Mouse (Mus musculus): ENCODE measurements around the gene Cul7. TPM values are rescaled to one million over a fixed set of nuclear protein-coding genes. Genes with fewer than 3 reads are reported as not detected.

Gene Cul7
- polyA plus RNA-seq, 1 experiment from 2014 or later = 28.1 TPM

GRCm38 (mm10) chr17:46636831-46637523 is 13.2 kb upstream of the Cul7 start:
- Histone ChIP-seq H3K9ac (replicated peaks; ENCODE audit: low read length) (peak overlapping the region; percentile 22), H3K4me3 (ENCODE audit: low read depth, low read length) (no peak overlapping the region), H3K36me3 (replicated peaks; ENCODE audit: control insufficient read depth, insufficient read depth, low read depth, low read length) (no peaks in the 10 kb centered on the region), H3K4me2 (ENCODE audit: low read depth, low read length) (peak overlapping the region; percentile 10), H3K27ac (replicated peaks; ENCODE audit: low read depth, low read length) (no peak overlapping the region), H3K27me3 (ENCODE audit: control insufficient read depth, insufficient read depth, low read length) (no peaks in the 10 kb centered on the region), H3K4me1 (ENCODE audit: control insufficient read depth, insufficient read depth, low read length) (no peaks in the 10 kb centered on the region), H3K9me3 (replicated peaks; ENCODE audit: control insufficient read depth, low read length) (no peaks in the 10 kb centered on the region)
- 23% methylated on average over 15 of the region's 15 CpGs for WGBS
- DNase-seq (ENCODE audit: low spot score) = peak; percentile 82
- no peak for ATAC-seq (replicated peaks; ENCODE audit: insufficient number of reproducible peaks, low FRiP score, low TSS enrichment, low read depth)

GRCm38 (mm10) chr17:46639929-46640328 is 10.2 kb upstream of the Cul7 start:
- Histone ChIP-seq H3K9ac (replicated peaks; ENCODE audit: low read length) (no peak overlapping the region), H3K9me3 (replicated peaks; ENCODE audit: control insufficient read depth, low read length) (no peaks in the 10 kb centered on the region), H3K4me3 (ENCODE audit: low read depth, low read length) (no peak overlapping the region), H3K4me2 (ENCODE audit: low read depth, low read length) (no peak overlapping the region), H3K4me1 (ENCODE audit: control insufficient read depth, insufficient read depth, low read length) (no peaks in the 10 kb centered on the region; the same call in 1 of the 2 replicates), H3K27ac (replicated peaks; ENCODE audit: low read depth, low read length) (no peak overlapping the region), H3K27me3 (ENCODE audit: control insufficient read depth, insufficient read depth, low read length) (no peaks in the 10 kb centered on the region), H3K36me3 (replicated peaks; ENCODE audit: control insufficient read depth, insufficient read depth, low read depth, low read length) (no peaks in the 10 kb centered on the region)
- WGBS = 84% methylated on average over 9 of the region's 9 CpGs
- DNase-seq (ENCODE audit: low spot score) = no peak
- no peak for ATAC-seq (replicated peaks; ENCODE audit: insufficient number of reproducible peaks, low FRiP score, low TSS enrichment, low read depth)

GRCm38 (mm10) chr17:46642060-46642459 is 8.1 kb upstream of the Cul7 start:
- Histone ChIP-seq H3K27me3 (ENCODE audit: control insufficient read depth, insufficient read depth, low read length) (no peaks in the 10 kb centered on the region), H3K9me3 (replicated peaks; ENCODE audit: control insufficient read depth, low read length) (no peaks in the 10 kb centered on the region), H3K36me3 (replicated peaks; ENCODE audit: control insufficient read depth, insufficient read depth, low read depth, low read length) (no peaks in the 10 kb centered on the region), H3K4me2 (ENCODE audit: low read depth, low read length) (no peak overlapping the region), H3K4me3 (ENCODE audit: low read depth, low read length) (no peak overlapping the region), H3K4me1 (ENCODE audit: control insufficient read depth, insufficient read depth, low read length) (no peaks in the 10 kb centered on the region; the same call in 1 of the 2 replicates), H3K27ac (replicated peaks; ENCODE audit: low read depth, low read length) (no peak overlapping the region), H3K9ac (replicated peaks; ENCODE audit: low read length) (no peak overlapping the region)
- ATAC-seq (replicated peaks; ENCODE audit: insufficient number of reproducible peaks, low FRiP score, low TSS enrichment, low read depth) (no peak), DNase-seq (ENCODE audit: low spot score) (no peak)
- 91% methylated on average over 17 of the region's 17 CpGs for WGBS

DNA sequence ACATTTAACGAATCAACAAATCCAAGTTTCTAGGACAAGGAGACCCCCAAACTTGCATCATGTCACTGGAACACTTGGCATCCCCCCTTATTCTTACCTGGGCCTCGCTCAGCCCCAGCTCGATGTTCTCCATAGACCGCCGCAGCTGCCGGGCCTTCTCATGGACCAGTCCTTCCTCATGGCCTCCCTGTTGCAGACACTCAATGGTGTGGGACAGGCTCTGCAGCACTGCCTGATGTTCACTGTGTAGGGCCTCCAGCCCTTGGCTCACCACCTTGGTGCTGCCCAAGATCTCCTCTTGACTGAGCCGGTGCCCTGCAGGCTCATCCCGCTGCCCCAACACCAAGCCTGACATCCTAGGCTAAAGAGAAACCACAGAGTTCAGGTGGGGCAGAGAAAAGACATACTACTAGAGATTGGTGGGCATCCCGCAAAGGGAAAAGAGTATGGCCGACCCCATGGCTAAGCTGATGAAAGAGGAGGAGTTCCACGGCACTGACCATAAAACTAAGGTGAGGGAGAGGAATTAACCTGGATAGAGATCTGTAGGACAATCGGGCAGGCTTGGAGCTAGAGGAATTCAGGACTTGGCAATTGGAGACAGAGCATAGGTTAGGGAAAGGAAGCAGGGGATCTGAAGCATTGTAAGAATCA is 5.9 kb upstream of the Cul7 start:
- no peaks in the 10 kb centered on the region for H3K9me3 ChIP-seq (replicated peaks; ENCODE audit: control insufficient read depth, low read length)
- no peaks in the 10 kb centered on the region for H3K27me3 ChIP-seq (ENCODE audit: control insufficient read depth, insufficient read depth, low read length)
- H3K4me2 ChIP-seq (ENCODE audit: low read depth, low read length) = no peak overlapping the region
- DNase-seq (ENCODE audit: low spot score) (no peak), ATAC-seq (replicated peaks; ENCODE audit: insufficient number of reproducible peaks, low FRiP score, low TSS enrichment, low read depth) (no peak)
- H3K36me3 ChIP-seq (replicated peaks; ENCODE audit: control insufficient read depth, insufficient read depth, low read depth, low read length) = no peaks in the 10 kb centered on the region
- H3K4me3 ChIP-seq (ENCODE audit: low read depth, low read length) = no peak overlapping the region
- 84% methylated on average over 12 of the region's 12 CpGs for WGBS
- no peaks in the 10 kb centered on the region; the same call in 1 of the 2 replicates for H3K4me1 ChIP-seq (ENCODE audit: control insufficient read depth, insufficient read depth, low read length)
- H3K9ac ChIP-seq (replicated peaks; ENCODE audit: low read length) = peak overlapping the region; percentile 50; the same call in 1 of the 2 replicates
- no peak overlapping the region for H3K27ac ChIP-seq (replicated peaks; ENCODE audit: low read depth, low read length)

DNA sequence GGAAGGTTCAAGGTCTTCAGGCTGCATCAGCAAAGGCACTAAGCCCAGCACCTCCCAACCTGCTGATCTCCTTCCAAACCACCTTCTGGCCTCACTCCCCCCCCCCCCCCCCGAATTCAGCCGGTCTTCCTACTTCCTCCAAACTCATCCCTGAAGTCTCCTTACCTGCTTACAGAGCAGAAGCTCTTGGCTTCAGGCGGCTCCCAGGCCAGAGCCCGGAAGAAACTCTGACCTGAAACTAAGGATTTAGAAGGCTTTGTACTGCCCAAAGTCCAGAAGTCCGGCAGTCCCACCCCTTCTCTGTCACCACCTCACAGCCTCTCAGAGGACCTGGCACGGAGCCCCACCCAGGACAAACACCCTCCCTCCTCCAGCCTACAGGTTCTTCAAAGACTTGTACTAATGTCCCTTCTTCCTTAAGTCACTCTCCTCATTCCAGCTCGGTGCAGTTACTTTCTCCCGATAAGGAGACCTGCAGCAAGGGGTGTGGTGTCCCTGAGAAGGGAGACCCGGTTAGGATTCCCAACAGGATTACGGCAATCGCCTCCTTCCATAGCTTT is 5.1 kb upstream of the Cul7 start:
- no peak overlapping the region for H3K27ac ChIP-seq (replicated peaks; ENCODE audit: low read depth, low read length)
- 16% methylated on average over 11 of the region's 11 CpGs for WGBS

GRCm38 (mm10) chr17:46645561-46646321 is 4.4 kb upstream of the Cul7 start, which contains the start of the genes Klc4 and Mrpl2:
Gene Klc4, minus strand, starts transcription at chr17:46646022.
Gene Mrpl2, plus strand, starts transcription at chr17:46646229.
- DNase-seq (ENCODE audit: low spot score) (peak; percentile 99), ATAC-seq (replicated peaks; ENCODE audit: insufficient number of reproducible peaks, low FRiP score, low TSS enrichment, low read depth) (peak; percentile 60)
- Histone ChIP-seq H3K4me1 (ENCODE audit: control insufficient read depth, insufficient read depth, low read length) (peaks cover 3% of the 10 kb centered on the region), H3K27me3 (ENCODE audit: control insufficient read depth, insufficient read depth, low read length) (no peaks in the 10 kb centered on the region), H3K27ac (replicated peaks; ENCODE audit: low read depth, low read length) (no peak within 1 kb of the TSS; the same call in 1 of the 2 replicates), H3K9me3 (replicated peaks; ENCODE audit: control insufficient read depth, low read length) (no peaks in the 10 kb centered on the region), H3K9ac (replicated peaks; ENCODE audit: low read length) (peak within 1 kb of the TSS; percentile 58), H3K4me2 (ENCODE audit: low read depth, low read length) (peak within 1 kb of the TSS; percentile 93), H3K36me3 (replicated peaks; ENCODE audit: control insufficient read depth, insufficient read depth, low read depth, low read length) (no peaks in the 10 kb centered on the region), H3K4me3 (ENCODE audit: low read depth, low read length) (peak within 1 kb of the TSS; percentile 64)
- under 1% methylated on average over 53 of the region's 53 CpGs for WGBS

More for the DNA sequence above, 5.1 kb upstream of the Cul7 start:
- DNase-seq (ENCODE audit: low spot score) (no peak), ATAC-seq (replicated peaks; ENCODE audit: insufficient number of reproducible peaks, low FRiP score, low TSS enrichment, low read depth) (no peak)
- Histone ChIP-seq H3K9ac (replicated peaks; ENCODE audit: low read length) (peak overlapping the region; percentile 50), H3K9me3 (replicated peaks; ENCODE audit: control insufficient read depth, low read length) (no peaks in the 10 kb centered on the region), H3K4me3 (ENCODE audit: low read depth, low read length) (peak overlapping the region; percentile 64), H3K27me3 (ENCODE audit: control insufficient read depth, insufficient read depth, low read length) (no peaks in the 10 kb centered on the region), H3K4me1 (ENCODE audit: control insufficient read depth, insufficient read depth, low read length) (peaks cover 3% of the 10 kb centered on the region), H3K36me3 (replicated peaks; ENCODE audit: control insufficient read depth, insufficient read depth, low read depth, low read length) (no peaks in the 10 kb centered on the region), H3K4me2 (ENCODE audit: low read depth, low read length) (peak overlapping the region; percentile 93)

DNA sequence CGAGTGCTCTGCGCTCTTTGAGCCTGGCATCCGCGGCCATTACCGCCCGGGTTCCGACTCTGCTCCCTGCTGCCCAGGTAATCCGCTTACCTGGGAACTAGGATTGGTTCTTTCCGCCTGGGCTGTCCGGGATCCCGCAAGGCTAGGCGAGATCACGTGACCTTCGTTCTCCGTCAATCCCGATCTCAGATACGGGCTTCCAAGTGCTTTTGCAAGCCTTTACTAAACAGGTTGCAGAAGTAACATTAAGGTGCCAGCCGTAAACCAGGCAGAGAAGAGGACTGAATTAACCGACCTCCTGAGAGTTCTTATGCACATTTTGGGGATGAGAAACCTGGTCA is 3.8 kb upstream of the Cul7 start:
- Histone ChIP-seq H3K9me3 (replicated peaks; ENCODE audit: control insufficient read depth, low read length) (no peaks in the 10 kb centered on the region), H3K4me2 (ENCODE audit: low read depth, low read length) (peak overlapping the region; percentile 75), H3K36me3 (replicated peaks; ENCODE audit: control insufficient read depth, insufficient read depth, low read depth, low read length) (no peaks in the 10 kb centered on the region), H3K4me3 (ENCODE audit: low read depth, low read length) (peak overlapping the region; percentile 64), H3K27ac (replicated peaks; ENCODE audit: low read depth, low read length) (no peak overlapping the region; the same call in 1 of the 2 replicates), H3K9ac (replicated peaks; ENCODE audit: low read length) (peak overlapping the region; percentile 58), H3K27me3 (ENCODE audit: control insufficient read depth, insufficient read depth, low read length) (no peaks in the 10 kb centered on the region), H3K4me1 (ENCODE audit: control insufficient read depth, insufficient read depth, low read length) (peaks cover 6% of the 10 kb centered on the region)
- WGBS = 0% methylated on average over 19 of the region's 19 CpGs
- no peak for DNase-seq (ENCODE audit: low spot score)
- ATAC-seq (replicated peaks; ENCODE audit: insufficient number of reproducible peaks, low FRiP score, low TSS enrichment, low read depth) = no peak
